7 mouse cellular contexts compared by ENCODE assay signal in genomic region chr7:25688810-25689586, GRCm38 (mm10). TPM values are rescaled to one million over a fixed set of nuclear protein-coding genes. Genes with fewer than 3 reads are reported as not detected.
DNase-seq lines count a peak whose midpoint lies in the region; ATAC-seq and TF ChIP-seq lines count a peak whose summit lies in the region.

No protein-coding gene starts in this region.

- H3K4me2 ChIP-seq in intestine, postnatal 0 days (replicated peaks; ENCODE audit: low read depth): peak overlapping the region; percentile 94
- H3K4me2 ChIP-seq in lung, embryonic 15.5 days: peak overlapping the region; percentile 95

- under 1% methylated on average over 45 of the region's 52 CpGs for WGBS in intestine, postnatal 0 days
- WGBS in lung, embryonic 15.5 days: 0% methylated on average over 50 of the region's 52 CpGs
- WGBS in olfactory bulb, adult 2 months: under 1% methylated on average over 52 of the region's 52 CpGs

- ATAC-seq in granulocyte monocyte progenitor cell, adult 5-6 weeks (replicated peaks; ENCODE audit: poor library complexity, severe bottlenecking): peak; percentile 70
- ATAC-seq in intestine, postnatal 0 days: peak; percentile 73
- ATAC-seq in lung, embryonic 15.5 days (ENCODE audit: borderline replicate concordance, extremely low read depth, low FRiP score, low TSS enrichment): peak; percentile 50; the same call in 1 of the 2 replicates

- TF ChIP-seq CTCF in intestine, postnatal 0 days (IDR thresholded peaks at IDR 0.05; ENCODE audit: low read depth): peak; percentile 26
- TF ChIP-seq CTCF in olfactory bulb, adult 2 months (IDR thresholded peaks at IDR 0.05; ENCODE audit: insufficient read depth, low read depth, low read length): no peak; the same call in 1 of the 2 replicates

- no peaks in the 10 kb centered on the region; the same call in 1 of the 2 replicates for H3K4me1 ChIP-seq in intestine, postnatal 0 days (replicated peaks; ENCODE audit: control insufficient read depth, insufficient read depth, low read length)
- peaks cover 35% of the 10 kb centered on the region for H3K4me1 ChIP-seq in lung, embryonic 15.5 days
- peaks cover 47% of the 10 kb centered on the region for H3K4me1 ChIP-seq in olfactory bulb, adult 2 months (ENCODE audit: control insufficient read depth, insufficient read depth, low read length)

- H3K27ac ChIP-seq in intestine, postnatal 0 days (ENCODE audit: low read depth, low read length): no peak overlapping the region
- peak overlapping the region; percentile 92 for H3K27ac ChIP-seq in lung, embryonic 15.5 days
- H3K27ac ChIP-seq in olfactory bulb, adult 2 months (ENCODE audit: insufficient read depth, low read depth, low read length): no peak overlapping the region

- peak overlapping the region; percentile 28; the same call in 1 of the 2 replicates for H3K9ac ChIP-seq in intestine, postnatal 0 days (ENCODE audit: low read depth, low read length)
- peak overlapping the region; percentile 69 for H3K9ac ChIP-seq in lung, embryonic 15.5 days

- no peaks in the 10 kb centered on the region for H3K9me3 ChIP-seq in intestine, postnatal 0 days (ENCODE audit: control insufficient read depth)
- H3K9me3 ChIP-seq in lung, embryonic 15.5 days: no peaks in the 10 kb centered on the region

- H3K4me3 ChIP-seq in intestine, postnatal 0 days (ENCODE audit: low read depth, low read length): peak overlapping the region; percentile 63
- peak overlapping the region; percentile 72 for H3K4me3 ChIP-seq in lung, embryonic 15.5 days
- H3K4me3 ChIP-seq in olfactory bulb, adult 2 months (ENCODE audit: insufficient read depth, low read depth, low read length): peak overlapping the region; percentile 44

- peak; percentile 81 for DNase-seq in MN1 (ENCODE audit: low spot score)
- peak; percentile 86 for DNase-seq in c-Kit-positive CD71-positive TER-119-negative erythroid progenitor cells, embryonic 14.5 days (ENCODE audit: low read depth)
- peak; percentile 79 for DNase-seq in yolk sac, embryonic 10.5 days (ENCODE audit: low spot score)

- no peaks in the 10 kb centered on the region for H3K27me3 ChIP-seq in intestine, postnatal 0 days (replicated peaks; ENCODE audit: control insufficient read depth, insufficient read depth, low read length)
- H3K27me3 ChIP-seq in lung, embryonic 15.5 days: peaks cover 26% of the 10 kb centered on the region

- TF ChIP-seq POLR2A in olfactory bulb, adult 2 months (IDR thresholded peaks at IDR 0.05; ENCODE audit: insufficient read depth, low read depth, low read length): no peak

- peaks cover 10% of the 10 kb centered on the region; the same call in 1 of the 2 replicates for H3K36me3 ChIP-seq in intestine, postnatal 0 days (ENCODE audit: control insufficient read depth, insufficient read depth)
- H3K36me3 ChIP-seq in lung, embryonic 15.5 days: no peaks in the 10 kb centered on the region

RNA-seq across cellular contexts. Expression of gene Tgfb1, which starts 2.2 kb away (rescaled TPM):
- 261 and 291 TPM in 2 replicates for total RNA-seq in granulocyte monocyte progenitor cell, adult 5-6 weeks (2014; fragmentation: Nextera tagmentation)
- 26.4 and 34.3 TPM in 2 replicates for total RNA-seq in granulocyte monocyte progenitor cell, adult 5-6 weeks (2017)
- 1.7 and 2.2 TPM in 2 replicates for polyA plus RNA-seq in intestine, postnatal 0 days (2015; fragmentation: Nextera tagmentation; extraction: Ambion mirVana)
- polyA plus RNA-seq in lung, embryonic 15.5 days (2015; fragmentation: Nextera tagmentation; extraction: Ambion mirVana): 2.9 and 3.5 TPM in 2 replicates
- polyA plus RNA-seq in olfactory bulb, adult 2 months (2012; ENCODE audit: insufficient read depth, insufficient read length, low replicate concordance, missing spikeins): not detected in 2 replicates

RNA-seq across cellular contexts. Expression of gene B9d2, which starts 8.4 kb away (rescaled TPM):
- total RNA-seq in granulocyte monocyte progenitor cell, adult 5-6 weeks (2014; fragmentation: Nextera tagmentation): 49.7 and 53.8 TPM in 2 replicates
- total RNA-seq in granulocyte monocyte progenitor cell, adult 5-6 weeks (2017): 31.0 and 49.9 TPM in 2 replicates
- polyA plus RNA-seq in intestine, postnatal 0 days (2015; fragmentation: Nextera tagmentation; extraction: Ambion mirVana): 12.4 and 12.6 TPM in 2 replicates
- 26.8 and 30.9 TPM in 2 replicates for polyA plus RNA-seq in lung, embryonic 15.5 days (2015; fragmentation: Nextera tagmentation; extraction: Ambion mirVana)
- polyA plus RNA-seq in olfactory bulb, adult 2 months (2012; ENCODE audit: insufficient read depth, insufficient read length, low replicate concordance, missing spikeins): not detected in 2 replicates

RNA-seq across cellular contexts. Expression of gene Tmem91, which starts 14.0 kb away (rescaled TPM):
- 0.75 and 1.5 TPM in 2 replicates for total RNA-seq in granulocyte monocyte progenitor cell, adult 5-6 weeks (2014; fragmentation: Nextera tagmentation)
- total RNA-seq in granulocyte monocyte progenitor cell, adult 5-6 weeks (2017): not detected in 2 replicates
- 0.61 and 1.3 TPM in 2 replicates for polyA plus RNA-seq in intestine, postnatal 0 days (2015; fragmentation: Nextera tagmentation; extraction: Ambion mirVana)
- polyA plus RNA-seq in lung, embryonic 15.5 days (2015; fragmentation: Nextera tagmentation; extraction: Ambion mirVana): 2.1 and 2.6 TPM in 2 replicates
- not detected in 2 replicates for polyA plus RNA-seq in olfactory bulb, adult 2 months (2012; ENCODE audit: insufficient read depth, insufficient read length, low replicate concordance, missing spikeins)

RNA-seq across cellular contexts. Expression of gene Ccdc97, which starts 29.9 kb away (rescaled TPM):
- 35.6 and 51.7 TPM in 2 replicates for total RNA-seq in granulocyte monocyte progenitor cell, adult 5-6 weeks (2014; fragmentation: Nextera tagmentation)
- total RNA-seq in granulocyte monocyte progenitor cell, adult 5-6 weeks (2017): 8.9 and 14.8 TPM in 2 replicates
- polyA plus RNA-seq in intestine, postnatal 0 days (2015; fragmentation: Nextera tagmentation; extraction: Ambion mirVana): 15.9 and 16.5 TPM in 2 replicates
- 18.2 and 19.2 TPM in 2 replicates for polyA plus RNA-seq in lung, embryonic 15.5 days (2015; fragmentation: Nextera tagmentation; extraction: Ambion mirVana)
- polyA plus RNA-seq in olfactory bulb, adult 2 months (2012; ENCODE audit: insufficient read depth, insufficient read length, low replicate concordance, missing spikeins): not detected in 2 replicates

RNA-seq across cellular contexts. Expression of gene Exosc5, which starts 30.0 kb away (rescaled TPM):
- total RNA-seq in granulocyte monocyte progenitor cell, adult 5-6 weeks (2014; fragmentation: Nextera tagmentation): 84.1 and 154 TPM in 2 replicates
- total RNA-seq in granulocyte monocyte progenitor cell, adult 5-6 weeks (2017): 73.1 and 81.3 TPM in 2 replicates
- polyA plus RNA-seq in intestine, postnatal 0 days (2015; fragmentation: Nextera tagmentation; extraction: Ambion mirVana): 50.4 and 52.7 TPM in 2 replicates
- 75.7 and 78.7 TPM in 2 replicates for polyA plus RNA-seq in lung, embryonic 15.5 days (2015; fragmentation: Nextera tagmentation; extraction: Ambion mirVana)
- polyA plus RNA-seq in olfactory bulb, adult 2 months (2012; ENCODE audit: insufficient read depth, insufficient read length, low replicate concordance, missing spikeins): not detected in 2 replicates

Comparison
In these comparisons a context has a peak if more than half of its experiments do, and no peak if none do; other contexts are left out.
1. RNA of gene B9d2, which starts 8.4 kb away (polyA plus RNA-seq): 26.8 to 30.9 TPM in lung, embryonic 15.5 days and 12.4 to 12.6 TPM in intestine, postnatal 0 days; not detected in olfactory bulb, adult 2 months; every median in the first group is over 10 times any median in the second.
2. Peak in every context shown above with its lines, with median percentiles within 50 percentile points of each other: DNase-seq, ATAC-seq and H3K4me3 ChIP-seq.